11 mouse cellular contexts compared by ENCODE assay signal in genomic region chr13:102773169-102773568, GRCm38 (mm10).
"Had no signal": no experiment of that assay in that cellular context is flagged by ENCODE, and none has a peak within 500 bp of the region (broad histone marks: within the 10 kb centered on the region; RNA-seq: fewer than 3 reads in every experiment).

No protein-coding gene starts in this region.

- H3K27me3 ChIP-seq: limb, embryonic 13.5 days had no signal

- DNase-seq: kidney, adult 8-10 months; kidney, postnatal 25 days; left cerebral cortex, postnatal 4 days; lung, adult 18-20 months; lung, postnatal 36 days; thymus, postnatal 4 days had no signal

- H3K9me3 ChIP-seq: limb, embryonic 13.5 days had no signal

- H3K4me3 ChIP-seq: limb, embryonic 13.5 days had no signal

- ATAC-seq: intestine, embryonic 16.5 days; midbrain, embryonic 16.5 days had no signal

- H3K4me2 ChIP-seq: limb, embryonic 13.5 days; midbrain, embryonic 11.5 days had no signal

- H3K27ac ChIP-seq: limb, embryonic 13.5 days; stomach, postnatal 0 days had no signal

- H3K9ac ChIP-seq: limb, embryonic 13.5 days had no signal
